Mouse (Mus musculus): Measurements from ENCODE around the gene Mrgprx1. TPM values are rescaled to one million over a fixed set of nuclear protein-coding genes. Genes with fewer than 3 reads are reported as not detected.

Gene Mrgprx1
- polyA plus RNA-seq, 1 experiment: not detected

- no peak overlapping the region for H3K4me2 ChIP-seq (ENCODE audit: low read depth)
- H3K36me3 ChIP-seq (ENCODE audit: control insufficient read depth, insufficient read depth): no peaks in the 10 kb centered on the region
- TF ChIP-seq TCF3 (IDR thresholded peaks at IDR 0.05; ENCODE audit: insufficient read length, low read depth) (no peak), POLR2AphosphoS2 (IDR thresholded peaks at IDR 0.05; ENCODE audit: insufficient read length, low read depth) (no peak), USF1 (IDR thresholded peaks at IDR 0.05; ENCODE audit: low read depth) (no peak)
- H3K27me3 ChIP-seq (ENCODE audit: control insufficient read depth, insufficient read depth, insufficient read length): no peaks in the 10 kb centered on the region
- no peak overlapping the region for H3K4me3 ChIP-seq
- no peaks in the 10 kb centered on the region for H3K79me2 ChIP-seq (ENCODE audit: control insufficient read depth, insufficient read depth)
- no peak overlapping the region for H3ac ChIP-seq (ENCODE audit: control insufficient read depth, insufficient read length)
Measured at GRCm38 (mm10) chr7:47995689-47996088, 31.7 kb downstream of the Mrgprx1 start.

- no peak for TF ChIP-seq E2F4 (IDR thresholded peaks at IDR 0.05; ENCODE audit: insufficient read depth)
- no peak for TF ChIP-seq POLR2A (IDR thresholded peaks at IDR 0.05; ENCODE audit: insufficient read length, low read depth)
- no peak for TF ChIP-seq TCF3 (IDR thresholded peaks at IDR 0.05; ENCODE audit: insufficient read length, low read depth)
- TF ChIP-seq POLR2AphosphoS2 (IDR thresholded peaks at IDR 0.05; ENCODE audit: insufficient read length, low read depth): no peak
- no peak for TF ChIP-seq MYOD1 (IDR thresholded peaks at IDR 0.05; ENCODE audit: control insufficient read depth in 1 of 3, insufficient read length in 2 of 3, low read depth in 2 of 3)
- TF ChIP-seq MAX (IDR thresholded peaks at IDR 0.05; ENCODE audit: low read depth): no peak
- TF ChIP-seq TCF12 (IDR thresholded peaks at IDR 0.05; ENCODE audit: insufficient read depth, poor library complexity, severe bottlenecking): no peak
- TF ChIP-seq USF1 (IDR thresholded peaks at IDR 0.05; ENCODE audit: low read depth): no peak
- TF ChIP-seq REST (IDR thresholded peaks at IDR 0.05; ENCODE audit: insufficient read depth, insufficient read length): no peak
Measured at GRCm38 (mm10) chr7:47986752-47987151, 40.6 kb downstream of the Mrgprx1 start.

GRCm38 (mm10) chr7:47981995-47982394 is 45.4 kb downstream of the Mrgprx1 start, which contains the start of gene Mrgpra4:
Gene Mrgpra4 (minus strand): TSS chr7:47982095.
- Histone ChIP-seq H3K4me2 (ENCODE audit: low read depth) (no peak within 1 kb of the TSS), H3K79me2 (ENCODE audit: control insufficient read depth, insufficient read depth) (no peaks in the 10 kb centered on the region), H3K36me3 (ENCODE audit: control insufficient read depth, insufficient read depth) (no peaks in the 10 kb centered on the region), H3K27me3 (ENCODE audit: control insufficient read depth, insufficient read depth, insufficient read length) (no peaks in the 10 kb centered on the region), H3K4me3 (no peak within 1 kb of the TSS), H3ac (ENCODE audit: control insufficient read depth, insufficient read length) (no peak within 1 kb of the TSS)
- TF ChIP-seq MYOG (IDR thresholded peaks at IDR 0.05; ENCODE audit: control insufficient read depth in 1 of 3, insufficient read depth in 1 of 3, insufficient read length in 2 of 3, low read depth in 2 of 3) (no peak), SRF (IDR thresholded peaks at IDR 0.05; ENCODE audit: control insufficient read depth, insufficient read length, low read depth) (no peak), TCF3 (IDR thresholded peaks at IDR 0.05; ENCODE audit: insufficient read length, low read depth) (no peak), MAX (IDR thresholded peaks at IDR 0.05; ENCODE audit: low read depth) (no peak)

More at GRCm38 (mm10) chr7:47986752-47987151, 40.6 kb downstream of the Mrgprx1 start:
- H3K4me3 ChIP-seq: no peak overlapping the region
- H3K36me3 ChIP-seq (ENCODE audit: control insufficient read depth, insufficient read depth): no peaks in the 10 kb centered on the region
- H3K4me2 ChIP-seq (ENCODE audit: low read depth): no peak overlapping the region
- no peaks in the 10 kb centered on the region for H3K79me2 ChIP-seq (ENCODE audit: control insufficient read depth, insufficient read depth)
- no peaks in the 10 kb centered on the region for H3K27me3 ChIP-seq (ENCODE audit: control insufficient read depth, insufficient read depth, insufficient read length)
- H3ac ChIP-seq (ENCODE audit: control insufficient read depth, insufficient read length): no peak overlapping the region

Other genes with a start within 250 kb of the Mrgprx1 start
- gene Mrgpra4, start 45.5 kb downstream of the Mrgprx1 start, polyA plus RNA-seq (2012; fragmentation: generic; extraction: Trizol): not detected
- gene Mrgprb5, start 141.4 kb upstream of the Mrgprx1 start, polyA plus RNA-seq (2012; fragmentation: generic; extraction: Trizol): not detected
- not detected for gene Mrgprb4, start 171.7 kb upstream of the Mrgprx1 start, polyA plus RNA-seq (2012; fragmentation: generic; extraction: Trizol)